Mouse (Mus musculus) adrenal gland, adult 2 months (tissue): Measurements from ENCODE around the gene Hunk. TPM values are rescaled to one million over a fixed set of nuclear protein-coding genes. Genes with fewer than 3 reads are reported as not detected.
A peak's percentile ranks its signal among the peaks of the same experiment; 100 is the strongest.

ENCODE experiments used
- DNase-seq: peaks from one replicate; pipeline ENCODE4 v3.0.0; 2021
- polyA plus RNA-seq: library from polyadenylated mRNA; depleted of rRNA; stranded (reverse); fragments of >200 nt; gene quantifications from 2 replicates; pipeline ENCODE4 v1.2.3, GENCODE M21; 2012
- total RNA-seq, 2 experiments: library from RNA; stranded (reverse); gene quantifications; 2 replicates each; pipeline ENCODE4 v1.2.3; 2021

Hunk gene
- total and polyA plus RNA-seq, 3 experiments, result 2.7 to 6.4 (median 2.8) TPM

- peak; percentile 80 for DNase-seq
These were observed 4.9 kb downstream of the Hunk start for GRCm38 (mm10) chr16:90390731-90391130.

GRCm38 (mm10) chr16:90394761-90395160, 8.9 kb downstream of the Hunk start:
- no peak for DNase-seq

- no peak for DNase-seq
These were observed 10.3 kb downstream of the Hunk start for GRCm38 (mm10) chr16:90395996-90396556.

GRCm38 (mm10) chr16:90396882-90397281, 11.1 kb downstream of the Hunk start:
- no peak for DNase-seq

DNA sequence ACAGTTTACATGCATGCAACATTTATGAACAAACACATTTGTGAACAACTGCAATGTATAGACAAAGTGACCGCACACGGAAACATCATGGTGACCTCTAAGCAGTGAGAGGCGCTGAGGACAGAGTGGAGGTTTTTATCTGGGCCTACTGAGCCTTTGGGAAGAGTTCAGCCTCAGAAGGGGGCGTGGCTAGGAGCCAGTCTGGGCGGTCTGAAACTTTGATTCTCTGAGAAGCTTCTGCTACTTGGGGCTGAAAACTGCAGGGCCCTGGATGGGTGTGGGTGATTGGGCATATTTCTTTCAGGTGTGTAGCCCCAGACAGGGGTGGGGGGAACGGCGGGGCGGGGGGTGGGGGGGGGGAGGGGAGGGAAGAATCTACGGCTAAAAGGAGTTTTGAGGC, 14.5 kb downstream of the Hunk start:
- DNase-seq, result peak; percentile 45

DNA sequence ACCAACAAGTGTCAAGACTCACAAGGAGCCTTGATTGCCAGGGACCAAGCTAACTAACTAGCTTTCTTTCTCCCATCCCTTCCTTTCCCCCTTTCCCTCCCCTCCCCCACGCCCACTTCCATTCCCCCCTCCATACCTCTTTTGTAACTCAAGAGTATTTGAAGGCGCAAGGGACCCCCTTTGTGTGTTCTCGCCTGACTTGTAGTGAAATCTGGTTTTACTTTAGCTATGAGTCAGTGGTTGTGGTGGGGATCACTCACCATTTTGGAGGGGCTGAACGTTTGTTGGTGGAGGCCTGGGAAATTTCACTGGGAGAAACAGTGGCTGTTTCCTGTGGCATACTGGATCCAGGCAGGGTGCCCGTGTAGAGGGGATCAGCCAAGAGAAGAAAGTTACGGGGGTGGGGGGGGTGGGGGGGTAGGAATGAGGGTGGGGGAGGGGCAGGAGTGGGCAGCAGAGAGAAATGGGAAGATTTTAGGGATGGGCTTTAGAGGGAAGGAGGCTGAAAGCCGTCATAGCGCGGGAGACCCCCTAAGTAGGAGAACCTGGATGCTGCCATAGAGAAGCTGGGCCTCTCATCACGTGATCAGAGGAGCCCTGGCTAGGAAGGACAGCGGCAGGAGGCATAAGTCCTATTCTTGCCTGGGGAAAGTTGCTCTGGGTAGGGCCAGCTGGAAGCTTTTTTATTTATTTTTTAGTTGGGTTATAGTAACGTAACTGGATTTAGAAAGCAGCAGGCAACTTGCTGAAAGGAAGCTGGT, 15.3 kb downstream of the Hunk start:
- no peak for DNase-seq

GRCm38 (mm10) chr16:90402292-90402691, 16.5 kb downstream of the Hunk start:
- no peak for DNase-seq

DNA sequence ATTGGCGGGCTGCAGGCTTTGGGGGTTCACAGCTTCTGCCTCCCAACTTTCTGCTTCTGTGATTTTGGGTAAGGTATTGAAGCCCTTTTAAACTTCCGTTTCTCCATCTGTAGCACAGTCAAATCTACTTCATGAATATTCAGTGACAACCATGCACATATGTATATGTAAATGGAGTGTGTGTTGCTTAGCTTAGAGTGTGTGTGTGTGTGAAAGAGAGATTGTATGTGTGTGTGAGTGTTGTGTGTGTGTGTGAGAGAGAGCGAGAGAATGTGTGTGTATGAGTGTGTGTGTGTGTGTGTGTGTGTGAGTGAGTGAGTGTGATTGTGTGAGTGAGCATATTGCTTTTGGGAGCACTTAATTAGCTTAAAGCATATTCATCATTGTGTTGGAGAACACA, 19.4 kb downstream of the Hunk start:
- DNase-seq, result no peak

- no peak for DNase-seq
These were observed 19.8 kb downstream of the Hunk start for GRCm38 (mm10) chr16:90405599-90405998.

GRCm38 (mm10) chr16:90407541-90408289, 21.9 kb downstream of the Hunk start:
- DNase-seq, result no peak

GRCm38 (mm10) chr16:90412096-90413082, 26.6 kb downstream of the Hunk start:
- DNase-seq, result no peak

DNA sequence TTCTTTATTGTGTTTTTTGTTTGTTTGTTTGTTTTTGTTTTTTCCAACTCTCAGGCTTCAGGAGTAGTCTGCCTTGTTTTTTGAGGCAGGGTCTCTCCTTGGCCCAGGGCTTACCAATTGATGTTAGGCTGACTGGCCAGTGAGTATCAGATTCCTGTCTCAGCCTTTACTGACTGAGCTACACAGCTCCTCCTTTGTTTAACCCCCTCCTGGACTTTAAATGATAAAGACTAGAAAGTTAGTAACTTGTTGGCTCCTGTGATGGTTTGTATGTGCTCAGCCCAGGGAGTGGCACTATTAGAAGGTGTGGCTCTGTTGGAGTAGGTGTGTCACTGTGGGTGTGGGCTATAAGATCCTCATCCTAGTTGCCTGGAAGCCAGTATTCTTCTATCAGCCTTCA, 30.8 kb downstream of the Hunk start:
- DNase-seq, result no peak

DNA sequence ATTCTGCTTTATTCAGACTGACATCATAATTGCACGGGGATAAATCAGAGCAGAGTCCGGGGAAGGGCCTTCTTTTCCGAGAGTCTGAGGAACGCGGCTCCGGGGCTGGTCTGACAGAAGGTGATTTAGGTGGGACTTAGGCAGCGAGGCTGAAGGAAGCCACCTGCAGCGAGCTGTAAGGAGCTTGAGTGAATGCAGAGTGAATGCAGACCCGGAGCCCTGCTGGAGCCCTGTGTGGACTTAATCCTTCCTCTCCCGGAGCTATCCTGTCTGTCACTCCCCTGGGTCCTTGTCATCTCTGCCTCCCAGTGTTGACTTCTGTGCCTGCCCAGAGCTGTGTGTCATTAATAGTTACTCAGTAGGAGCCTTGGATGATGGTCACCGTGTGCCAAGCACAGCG, 32.8 kb downstream of the Hunk start:
- peak; percentile 73 for DNase-seq

DNA sequence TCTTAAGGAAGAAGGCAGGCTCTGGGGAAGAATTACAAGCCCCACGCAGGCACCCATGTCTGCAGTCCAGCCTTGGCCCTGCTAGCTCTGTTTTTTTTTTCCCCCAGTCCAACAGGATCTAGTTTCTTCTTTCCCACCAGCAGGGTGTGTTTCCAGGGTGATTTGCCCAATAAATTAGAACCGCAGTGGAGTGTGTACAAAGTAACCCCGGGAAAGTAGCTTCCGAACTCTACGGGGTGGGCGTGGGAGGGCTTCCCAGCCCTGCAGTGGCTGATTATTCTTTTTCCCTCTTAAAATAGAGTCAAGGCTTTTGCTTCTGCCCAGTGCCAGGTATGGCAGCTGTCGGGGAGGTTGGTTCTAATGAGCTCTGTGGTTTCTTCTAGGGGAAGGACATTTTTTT, 35.3 kb downstream of the Hunk start:
- no peak for DNase-seq

GRCm38 (mm10) chr16:90421551-90421950, 35.7 kb downstream of the Hunk start:
- no peak for DNase-seq

GRCm38 (mm10) chr16:90422108-90422529, 36.3 kb downstream of the Hunk start:
- DNase-seq, result peak; percentile 62

DNA sequence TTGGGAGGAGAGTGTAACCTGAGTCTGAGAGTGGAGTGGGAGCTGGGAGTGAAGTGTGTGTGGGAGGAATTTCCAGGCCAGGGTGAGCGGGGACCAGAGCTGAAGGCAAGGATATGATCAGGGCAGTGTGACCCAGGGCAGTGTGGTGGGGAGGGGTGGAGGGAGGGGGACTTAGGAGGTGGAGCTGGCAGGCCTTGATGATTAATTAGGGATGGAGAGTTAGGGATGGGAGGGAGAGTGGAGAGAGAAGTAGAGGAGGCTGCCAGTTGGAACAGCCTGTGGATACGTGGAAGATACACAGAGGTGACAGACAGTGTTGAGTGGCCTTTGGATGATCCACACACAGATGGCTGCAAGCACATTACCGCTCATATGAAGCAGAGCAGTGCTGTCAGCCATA, 38.1 kb downstream of the Hunk start:
- DNase-seq, result no peak

GRCm38 (mm10) chr16:90424391-90424790, 38.6 kb downstream of the Hunk start:
- no peak for DNase-seq

- no peak for DNase-seq
These were observed 40.4 kb downstream of the Hunk start for GRCm38 (mm10) chr16:90426234-90426633.

GRCm38 (mm10) chr16:90427838-90428630, 42.2 kb downstream of the Hunk start:
- no peak for DNase-seq

DNA sequence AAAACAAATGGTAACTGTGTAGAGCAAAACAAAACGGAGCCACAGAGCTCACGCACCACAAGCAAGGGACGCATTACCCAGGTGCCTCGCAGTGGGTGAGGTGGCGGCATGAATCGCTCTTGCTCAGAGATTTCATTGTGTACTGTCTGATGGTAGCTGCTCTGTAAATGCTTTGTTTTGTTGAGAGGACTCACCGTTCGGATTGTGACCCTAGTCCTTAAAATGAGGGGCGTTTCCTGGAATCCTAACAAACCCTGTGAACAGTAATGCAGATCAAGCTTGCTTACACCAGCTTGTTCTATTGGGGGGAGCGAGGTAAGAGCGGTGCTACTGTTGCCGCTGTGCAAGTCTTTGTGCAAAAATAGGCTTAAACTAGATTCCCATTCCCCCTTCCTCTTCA, 47.7 kb downstream of the Hunk start:
- no peak for DNase-seq
